Mouse (Mus musculus) CH12.LX (cell line): ENCODE results near the gene Laptm5. TPM values are rescaled to one million over a fixed set of nuclear protein-coding genes. Genes with fewer than 3 reads are reported as not detected.

Experiments used
- DNase-seq: peaks from one replicate; pipeline ENCODE4 v3.0.0-alpha.2; 2013; ENCODE audit errors: extremely low read depth
- H3K27ac ChIP-seq: 2 replicates; pipeline ENCODE4 v1.5.1; 2012; ENCODE audit warnings: low read depth, mild to moderate bottlenecking, control low read depth, moderate library complexity; ENCODE audit not compliant: insufficient read depth
- H3K27me3 ChIP-seq: replicated peaks from 2 replicates; pipeline ENCODE3; 2012; ENCODE audit warnings: inconsistent platforms
- H3K36me3 ChIP-seq, 2 experiments: replicated peaks in 1 of 2; 2 replicates each; pipeline versions ENCODE3 to v1.6.1; 2012; ENCODE audit warnings: inconsistent platforms in 1 of 2, low read length in 1 of 2, mild to moderate bottlenecking in 1 of 2, mixed read lengths in 1 of 2, moderate library complexity in 1 of 2; ENCODE audit not compliant: control insufficient read depth in 1 of 2, insufficient read depth in 1 of 2
- H3K4me1 ChIP-seq, 2 experiments: 2 replicates each; pipeline ENCODE4 v1.6.1; 2012; ENCODE audit warnings: inconsistent platforms in 1 of 2, moderate library complexity in 1 of 2; ENCODE audit not compliant: insufficient read depth in 2 of 2, control insufficient read depth in 1 of 2
- H3K4me2 ChIP-seq: 2 replicates; pipeline ENCODE4 v1.6.1; 2012; ENCODE audit warnings: low read depth, mild to moderate bottlenecking, control low read depth; ENCODE audit not compliant: poor library complexity, insufficient read depth, severe bottlenecking
- H3K4me3 ChIP-seq, 3 experiments: fragments of 150-350 bp in 1 of 3; sonication (generic) in 1 of 3; replicated peaks in 1 of 3; 2 replicates each; pipeline versions ENCODE3 to v1.5.1; 2011 to 2012; ENCODE audit warnings: low read depth in 2 of 3, low read length in 2 of 3, mild to moderate bottlenecking in 2 of 3, moderate library complexity in 2 of 3, control low read depth in 1 of 3, improper control_type of control experiment in 1 of 3, inconsistent platforms in 1 of 3, mixed read lengths in 1 of 3; ENCODE audit not compliant: poor library complexity in 1 of 3
- H3K79me2 ChIP-seq: replicated peaks from 2 replicates; pipeline ENCODE4 v1.6.1; 2012; ENCODE audit warnings: mild to moderate bottlenecking, moderate library complexity; ENCODE audit not compliant: control insufficient read depth, poor library complexity, insufficient read depth, severe bottlenecking; ENCODE audit errors: extremely low read depth
- H3K9ac ChIP-seq: 2 replicates; pipeline ENCODE4 v1.6.1; 2012; ENCODE audit warnings: low read depth, mild to moderate bottlenecking, control low read depth, moderate library complexity; ENCODE audit not compliant: insufficient read depth
- H3K9me3 ChIP-seq: replicated peaks from 2 replicates; pipeline ENCODE3; 2012; ENCODE audit warnings: low read length, inconsistent platforms, mixed read lengths
- BHLHE40 ChIP-seq: IDR thresholded peaks from 2 replicates; pipeline ENCODE4 v1.6.1; 2011; ENCODE audit warnings: mild to moderate bottlenecking, low read depth, low read length, improper control_type of control experiment
- CHD2 ChIP-seq: IDR thresholded peaks from 2 replicates; pipeline ENCODE4 v1.6.1; 2011; ENCODE audit warnings: low read length, improper control_type of control experiment
- ETS1 ChIP-seq: conservative IDR thresholded peaks from 2 replicates; pipeline ENCODE4 v1.6.1; 2012; ENCODE audit warnings: low read depth, mild to moderate bottlenecking, inconsistent platforms, low read length, improper control_type of control experiment, moderate library complexity
- HCFC1 ChIP-seq: IDR thresholded peaks from 2 replicates; pipeline ENCODE4 v1.6.1; 2012; ENCODE audit warnings: low read depth, mild to moderate bottlenecking, inconsistent platforms, low read length, improper control_type of control experiment
- IRF4 ChIP-seq: IDR thresholded peaks from 2 replicates; pipeline ENCODE4 v1.6.1; 2014; ENCODE audit warnings: low read depth, mild to moderate bottlenecking, inconsistent platforms, low read length, improper control_type of control experiment
- JUN ChIP-seq: IDR thresholded peaks from 2 replicates; pipeline ENCODE4 v1.6.1; 2011; ENCODE audit warnings: low read depth, mild to moderate bottlenecking, low read length, improper control_type of control experiment, moderate library complexity; ENCODE audit not compliant: insufficient read depth
- KAT2A ChIP-seq: IDR thresholded peaks from 2 replicates; pipeline ENCODE4 v1.6.1; 2012; ENCODE audit warnings: low read length, improper control_type of control experiment, inconsistent platforms; ENCODE audit not compliant: insufficient replicate concordance
- MAFK ChIP-seq: IDR thresholded peaks from 2 replicates; pipeline ENCODE4 v1.6.1; 2011; ENCODE audit warnings: low read length, improper control_type of control experiment; ENCODE audit not compliant: insufficient replicate concordance
- MXI1 ChIP-seq: IDR thresholded peaks from 2 replicates; pipeline ENCODE4 v1.6.1; 2011; ENCODE audit warnings: mild to moderate bottlenecking, low read depth, low read length, improper control_type of control experiment
- MYC ChIP-seq: IDR thresholded peaks from 2 replicates; pipeline ENCODE4 v1.6.1; 2011; ENCODE audit warnings: low read depth, mild to moderate bottlenecking, improper control_type of control experiment, low read length
- SIN3A ChIP-seq: IDR thresholded peaks from 2 replicates; pipeline ENCODE4 v1.6.1; 2012; ENCODE audit warnings: low read length, improper control_type of control experiment, inconsistent platforms
- UBTF ChIP-seq: IDR thresholded peaks from 2 replicates; pipeline ENCODE4 v1.6.1; 2012; ENCODE audit warnings: low read depth, mild to moderate bottlenecking, inconsistent platforms, low read length, improper control_type of control experiment, moderate library complexity
- USF2 ChIP-seq: conservative IDR thresholded peaks from 2 replicates; pipeline ENCODE4 v1.6.1; 2011; ENCODE audit warnings: low read depth, low read length, improper control_type of control experiment
- ZMIZ1 ChIP-seq: IDR thresholded peaks from 2 replicates; pipeline ENCODE4 v1.6.1; 2012; ENCODE audit warnings: low read depth, mild to moderate bottlenecking, inconsistent platforms, low read length, improper control_type of control experiment
- dilution Hi-C: fragments of 300-500 bp; cut with MboI; formaldehyde crosslinking; loops from 2 replicates; pipeline ENCODE4 v1.14.3; 2020; ENCODE audit warnings: low sequenced_read_pairs; ENCODE audit not compliant: extremely low pct_unique_long_range_greater_than_20kb, extremely low pct_ligation_motif_present
- in situ Hi-C: fragments of 300-500 bp; cut with MboI; formaldehyde crosslinking; loops from 3 replicates; pipeline ENCODE4 v1.14.3; 2019; ENCODE audit warnings: low sequenced_read_pairs, low pct_ligation_motif_present, low pct_unique_long_range_greater_than_20kb, mixed read lengths
- polyA plus RNA-seq: library from polyadenylated mRNA; unstranded; fragments of >175 nt; gene quantifications from 2 replicates; pipeline ENCODE4 v1.2.1, GENCODE M21; 2012; ENCODE audit warnings: low read depth; ENCODE audit not compliant: insufficient read length
- total RNA-seq, 2 experiments: library from RNA; depleted of rRNA; stranded (reverse); fragments of 300-350 nt in 1 of 2; fragments of >200 nt in 1 of 2; gene quantifications; 2 replicates each; pipeline ENCODE4 v1.2.3; 2012 to 2014

The Laptm5 gene
- total and polyA plus RNA-seq, 3 experiments, result 41.1 to 594 (median 225) TPM

GRCm38 (mm10) chr4:130942644-130943043 lies 29.7 kb downstream of the Laptm5 start:
- peak overlapping the region; percentile 3; the same call in 1 of the 2 replicates for H3K4me2 ChIP-seq
- in situ Hi-C loops, result no loop called here
- H3K9me3 ChIP-seq, result peaks cover 6% of the 10 kb centered on the region
- H3K9ac ChIP-seq, result 0 out of 2 replicates have a peak overlapping the region, but pooled peaks have one; percentile 46
- no peak overlapping the region for H3K27ac ChIP-seq
- no peaks in the 10 kb centered on the region for H3K79me2 ChIP-seq
- dilution Hi-C loops, result no loop called here
- H3K27me3 ChIP-seq, result peaks cover 11% of the 10 kb centered on the region
- no peak overlapping the region for H3K4me3 ChIP-seq
- DNase-seq, result no peak
- peaks cover 0 to under 1% of the 10 kb centered on the region in 2 experiments for H3K36me3 ChIP-seq
- peaks cover 47 to 72% of the 10 kb centered on the region in 2 experiments for H3K4me1 ChIP-seq
- no peak for TF ChIP-seq MXI1
- no peak for TF ChIP-seq BHLHE40
- no peak for TF ChIP-seq CHD2
- no peak for TF ChIP-seq ETS1
- TF ChIP-seq HCFC1, result no peak
- TF ChIP-seq SIN3A, result no peak
- TF ChIP-seq MYC, result no peak

GRCm38 (mm10) chr4:130944112-130944511 lies 31.2 kb downstream of the Laptm5 start, which contains the start of gene Matn1:
Gene Matn1, plus strand, starts transcription at chr4:130944385.
- Histone ChIP-seq H3K36me3 (no peaks in the 10 kb centered on the region), H3K27ac (no peak within 1 kb of the TSS), H3K27me3 (peaks cover 11% of the 10 kb centered on the region), H3K79me2 (no peaks in the 10 kb centered on the region), H3K4me3 (no peak within 1 kb of the TSS), H3K4me2 (no peak within 1 kb of the TSS), H3K9me3 (peaks cover 6% of the 10 kb centered on the region), H3K9ac (no peak within 1 kb of the TSS), H3K4me1 (peaks cover 42 to 64% of the 10 kb centered on the region in 2 experiments)
- no peak for DNase-seq
- dilution Hi-C loops, result no loop called here
- in situ Hi-C loops, result no loop called here
- TF ChIP-seq KAT2A, result no peak

GRCm38 (mm10) chr4:130944779-130945178 lies 31.9 kb downstream of the Laptm5 start:
- no peak overlapping the region for H3K4me3 ChIP-seq
- H3K9me3 ChIP-seq, result peaks cover 7% of the 10 kb centered on the region
- H3K4me2 ChIP-seq, result no peak overlapping the region
- peaks cover 12% of the 10 kb centered on the region for H3K27me3 ChIP-seq
- H3K27ac ChIP-seq, result no peak overlapping the region
- TF ChIP-seq USF2 (no peak), IRF4 (no peak), MAFK (no peak), UBTF (no peak), JUN (no peak), ZMIZ1 (no peak), BHLHE40 (no peak), HCFC1 (no peak)
- TF ChIP-seq, all 38 proteins: peak for 0
- no peak for DNase-seq
- no peaks in the 10 kb centered on the region for H3K36me3 ChIP-seq
- H3K4me1 ChIP-seq, result peaks cover 37 to 57% of the 10 kb centered on the region in 2 experiments
- H3K79me2 ChIP-seq, result no peaks in the 10 kb centered on the region
- dilution Hi-C loops, result no loop called here
- no peak overlapping the region for H3K9ac ChIP-seq
- in situ Hi-C loops, result loop anchor here (5.0 kb wide), 1 partner anchor 157 kb away; no protein-coding TSS in a partner anchor
